Mouse (Mus musculus): Measurements from ENCODE around the gene Sez6. TPM values are rescaled to one million over a fixed set of nuclear protein-coding genes. Genes with fewer than 3 reads are reported as not detected.
A peak's percentile ranks its signal among the peaks of the same experiment; 100 is the strongest.

Gene Sez6
- total and polyA plus RNA-seq, 3 experiments = 1.5 to 4.4 (median 2.9) TPM

DNA sequence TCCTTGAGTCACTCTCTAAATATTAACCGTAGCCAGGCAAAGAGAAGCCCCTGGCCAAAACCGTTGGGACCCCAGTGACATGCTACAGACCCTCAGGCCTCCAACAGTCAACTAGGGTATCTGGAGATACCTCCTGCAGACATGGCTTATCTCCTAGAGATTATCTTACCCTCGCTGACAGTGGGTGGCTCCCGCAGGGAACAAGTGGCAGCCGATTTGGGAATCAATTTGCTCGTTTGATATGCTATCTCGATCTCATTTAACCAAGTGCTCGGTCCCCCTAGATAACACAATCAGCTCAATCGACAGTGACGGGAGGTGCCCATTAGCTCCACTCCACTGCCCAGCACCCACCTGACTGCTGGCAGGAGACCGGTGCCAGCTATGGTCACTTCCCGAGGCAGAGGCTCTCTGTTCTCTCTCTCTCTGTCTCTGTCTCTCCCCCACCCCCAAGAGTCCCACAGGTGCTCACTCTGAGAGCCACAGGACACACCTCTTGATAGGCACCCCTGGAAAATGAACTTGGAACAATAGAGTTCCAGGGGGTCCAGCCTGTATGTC lies 19.6 kb downstream of the Sez6 start:
- no peak for DNase-seq

DNA sequence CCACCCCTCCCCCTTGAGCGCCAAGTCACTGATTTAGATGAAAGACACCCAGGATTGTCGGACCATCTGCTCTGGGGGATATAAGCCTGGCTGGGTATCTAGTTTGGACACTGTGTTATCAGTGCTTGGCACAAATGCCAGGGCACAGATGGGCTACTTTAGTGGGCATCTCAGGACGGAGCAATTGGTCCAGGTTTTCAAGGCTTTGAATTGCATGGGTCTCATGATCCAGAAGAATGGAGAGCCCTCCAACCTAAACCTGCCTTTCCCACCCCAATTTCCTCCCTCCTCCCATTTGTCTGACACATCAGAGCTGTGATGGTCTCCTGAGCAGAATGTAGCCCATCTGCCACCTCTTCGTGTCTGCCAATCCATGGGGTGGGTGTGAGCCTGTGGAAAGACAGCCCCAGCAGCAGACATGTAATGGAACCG lies 20.2 kb downstream of the Sez6 start:
- DNase-seq = no peak

DNA sequence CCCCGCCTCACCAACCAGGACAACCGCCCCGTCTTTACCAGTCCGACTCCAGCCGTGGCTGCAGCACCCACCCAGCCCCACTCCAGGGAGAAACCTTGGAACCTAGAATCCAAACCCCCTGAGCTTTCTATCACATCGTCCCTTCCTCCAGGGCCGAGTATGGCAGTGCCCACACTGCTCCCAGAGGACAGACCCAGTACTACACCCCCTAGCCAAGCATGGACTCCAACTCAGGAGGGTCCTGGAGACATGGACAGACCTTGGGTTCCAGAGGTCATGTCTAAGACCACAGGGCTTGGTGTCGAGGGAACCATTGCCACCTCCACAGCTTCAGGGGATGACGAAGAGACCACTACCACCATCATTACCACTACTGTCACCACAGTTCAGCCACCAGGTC lies 23.1 kb downstream of the Sez6 start:
- DNase-seq = no peak

DNA sequence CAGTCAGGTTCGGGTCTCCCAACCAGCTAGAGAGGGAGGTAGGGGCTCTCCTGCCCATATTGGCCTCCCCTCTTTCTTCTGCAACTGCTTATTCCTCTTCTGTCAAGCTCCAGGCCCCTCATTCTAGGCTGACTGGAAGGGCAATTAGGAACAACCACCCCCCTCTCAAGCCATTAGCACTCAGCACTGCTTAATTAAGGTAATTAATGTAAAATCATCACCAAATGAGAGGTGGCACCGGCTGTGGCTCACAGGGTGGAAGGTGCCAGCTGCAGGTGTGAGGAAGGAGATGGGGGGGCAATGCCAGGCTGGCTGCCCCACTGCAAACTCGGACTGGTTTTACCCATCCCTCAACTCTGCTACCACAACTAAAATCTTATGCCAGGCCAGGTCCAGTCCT lies 25.8 kb downstream of the Sez6 start:
- DNase-seq = no peak

DNA sequence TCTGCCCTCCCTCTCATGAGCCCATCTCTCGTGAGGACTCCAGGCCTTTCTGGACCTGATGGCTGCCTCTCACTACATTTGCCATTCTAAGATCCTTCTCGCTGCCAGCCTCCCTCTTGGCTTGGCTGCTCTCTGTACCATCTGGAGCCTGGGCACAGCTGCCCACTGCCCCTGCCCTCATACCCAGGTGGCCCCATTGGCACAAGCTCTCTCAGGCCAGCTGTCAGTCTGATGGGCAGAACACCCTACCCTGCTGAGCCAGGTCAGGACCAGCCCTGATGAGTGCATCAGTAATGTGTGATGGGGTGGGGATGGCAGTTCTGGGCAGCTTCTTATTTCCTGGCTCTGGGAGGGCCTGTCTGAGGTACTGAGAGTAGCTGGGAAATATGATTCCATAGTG lies 27.7 kb downstream of the Sez6 start:
- DNase-seq = no peak

DNA sequence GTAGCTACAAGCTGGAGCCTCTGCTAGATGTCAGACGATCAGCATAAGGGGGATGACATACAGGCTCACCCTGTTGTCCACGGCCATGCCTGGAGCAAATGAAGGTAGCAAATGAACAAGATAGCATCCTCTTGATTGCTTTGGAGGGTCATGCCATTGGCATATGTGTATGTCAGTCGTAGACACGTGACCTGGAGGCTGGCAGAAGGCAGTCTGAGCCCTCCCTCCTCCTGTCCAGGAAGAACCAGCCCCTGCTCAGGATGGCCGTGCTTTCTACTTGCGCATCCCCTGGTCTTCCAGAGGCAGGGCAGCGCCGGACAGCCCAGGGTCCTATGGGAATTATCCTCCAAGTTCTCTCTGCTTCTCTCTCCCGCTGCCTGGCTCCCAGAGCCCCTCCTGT lies 28.3 kb downstream of the Sez6 start:
- DNase-seq = no peak

DNA sequence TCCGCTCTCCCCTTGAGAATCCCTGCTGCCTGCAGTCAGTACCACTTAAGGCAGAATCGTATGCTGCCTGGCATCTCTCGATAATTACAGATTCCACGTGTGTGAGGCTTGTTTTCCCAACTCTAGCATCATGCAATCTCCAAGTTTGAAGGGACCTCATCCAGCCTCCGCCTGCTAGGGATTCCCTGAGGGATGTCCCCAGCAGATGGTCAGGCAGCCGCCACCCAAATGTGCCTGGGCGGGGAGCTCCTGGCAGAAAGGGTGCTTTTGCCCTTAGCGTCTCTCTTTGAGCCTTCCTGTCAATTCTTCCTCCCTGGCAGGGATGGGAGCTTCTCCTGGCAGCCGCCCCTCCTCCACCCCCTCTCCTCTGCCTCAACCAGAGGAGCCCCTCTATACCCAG lies 29.6 kb downstream of the Sez6 start:
- DNase-seq = no peak

DNA sequence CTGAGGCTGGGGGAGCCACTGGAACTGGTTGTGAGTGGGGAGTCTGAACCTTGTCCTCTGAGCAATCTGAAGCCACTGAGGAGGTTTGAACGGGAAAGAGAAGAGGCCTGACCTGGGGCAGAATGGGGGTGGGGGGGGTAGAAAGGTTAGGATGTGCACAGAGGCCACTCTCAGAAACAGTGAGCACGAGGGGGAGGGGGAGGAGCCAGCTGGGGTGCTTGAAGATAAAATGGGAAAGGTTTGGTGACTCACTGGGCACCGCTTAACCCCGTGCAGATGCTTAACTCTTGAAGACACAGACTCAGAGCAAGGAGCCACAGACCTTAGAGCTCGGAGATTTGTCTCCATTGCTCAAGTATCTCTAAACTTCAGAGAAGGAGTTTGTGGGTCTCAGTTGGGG lies 30.3 kb downstream of the Sez6 start:
- peak; percentile 58 for DNase-seq

DNA sequence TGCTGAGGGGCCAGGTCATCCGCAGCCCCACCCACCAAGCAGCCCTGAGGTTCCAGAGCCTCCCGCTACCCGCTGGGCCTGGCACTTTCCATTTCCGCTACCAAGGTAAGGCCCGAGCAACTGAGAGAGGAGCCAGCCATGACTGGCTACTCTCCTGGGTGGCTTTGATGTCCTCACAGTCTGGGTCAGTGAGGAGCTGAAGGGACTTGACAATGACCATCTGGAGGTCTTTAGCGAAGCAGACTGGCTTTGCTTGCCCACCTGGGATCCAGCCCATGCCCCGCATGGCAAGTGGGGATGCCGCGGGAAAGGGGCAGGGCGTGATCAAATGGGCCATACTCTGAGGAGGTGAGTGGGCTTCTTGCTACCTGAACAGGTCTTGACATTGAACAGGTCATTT lies 32.3 kb downstream of the Sez6 start:
- DNase-seq = no peak

DNA sequence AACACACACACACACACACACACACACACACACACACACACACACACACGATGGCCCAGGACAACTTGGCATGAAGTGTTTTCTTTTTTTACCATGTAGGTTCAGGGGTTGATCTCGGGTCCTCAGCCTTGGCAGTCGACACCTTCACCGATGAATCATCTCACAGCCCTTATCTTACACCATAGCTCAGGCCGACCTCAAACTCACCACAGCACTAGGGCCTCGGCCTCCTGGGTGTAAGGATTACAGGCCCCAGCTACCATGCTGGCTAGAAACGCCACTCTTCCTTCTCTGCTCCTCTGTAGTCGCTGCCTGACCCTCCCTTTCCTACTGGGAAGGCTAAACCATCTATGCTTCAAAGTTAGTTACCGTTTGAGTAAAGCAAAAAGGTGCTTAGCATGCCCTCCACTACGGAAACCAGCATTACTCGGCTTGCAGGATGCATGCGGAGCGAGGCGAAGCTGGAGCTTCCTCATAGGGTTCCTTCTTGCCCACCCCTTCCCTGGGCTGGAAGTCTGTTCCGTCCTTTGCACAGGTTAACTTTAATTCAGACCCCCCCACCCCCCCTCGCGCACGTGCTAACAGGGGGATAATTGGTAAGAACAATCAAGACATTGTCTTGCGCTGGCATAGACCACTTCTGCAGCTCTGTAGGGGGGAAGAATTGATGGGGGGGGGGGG lies 34.0 kb downstream of the Sez6 start:
- DNase-seq = peak; percentile 47

DNA sequence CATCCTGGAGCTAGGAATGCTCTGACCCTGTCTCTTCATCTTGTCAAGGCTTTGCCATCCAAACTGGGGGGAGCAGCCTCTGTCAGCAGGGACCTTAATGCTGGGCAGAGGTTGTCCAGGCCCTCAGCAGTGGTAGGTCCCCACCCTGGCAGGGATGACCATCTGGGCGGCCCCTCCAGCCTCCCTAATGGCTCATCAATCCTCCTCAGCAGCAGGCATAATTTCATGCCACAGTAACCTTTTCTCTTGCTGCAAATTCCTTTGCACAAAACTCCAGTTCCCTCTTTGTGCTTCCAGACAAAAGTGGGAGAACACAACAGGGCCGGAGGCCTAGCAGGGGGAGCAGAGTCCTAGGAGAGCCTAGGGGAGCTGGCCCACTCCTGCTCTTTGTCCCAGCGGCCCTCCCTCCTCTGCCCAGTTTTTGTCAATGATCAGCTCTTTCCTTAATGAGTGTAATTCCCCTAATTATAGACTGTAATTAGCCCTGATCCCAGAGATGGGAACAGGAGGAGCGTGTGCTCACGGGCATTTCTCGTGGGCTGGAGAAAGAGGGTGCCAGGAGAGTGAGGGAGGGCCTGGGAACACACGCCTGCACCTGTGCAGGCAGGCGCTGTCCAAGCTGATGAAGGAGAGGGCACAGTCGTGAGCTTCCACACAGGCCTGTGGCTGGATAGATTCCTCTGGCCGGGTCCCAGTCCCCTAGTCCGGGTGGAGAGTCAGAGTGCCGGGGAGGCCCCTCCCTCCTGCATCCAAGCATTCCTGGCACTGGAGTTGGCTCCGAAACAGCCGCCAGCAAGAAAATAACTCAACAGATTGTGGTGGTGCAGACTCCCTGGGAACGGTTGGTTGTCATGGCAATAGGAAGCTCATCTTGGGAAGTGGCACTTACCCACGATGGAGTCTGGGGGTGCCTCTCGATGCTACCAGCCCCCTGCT lies 34.8 kb downstream of the Sez6 start:
- no peak for DNase-seq

DNA sequence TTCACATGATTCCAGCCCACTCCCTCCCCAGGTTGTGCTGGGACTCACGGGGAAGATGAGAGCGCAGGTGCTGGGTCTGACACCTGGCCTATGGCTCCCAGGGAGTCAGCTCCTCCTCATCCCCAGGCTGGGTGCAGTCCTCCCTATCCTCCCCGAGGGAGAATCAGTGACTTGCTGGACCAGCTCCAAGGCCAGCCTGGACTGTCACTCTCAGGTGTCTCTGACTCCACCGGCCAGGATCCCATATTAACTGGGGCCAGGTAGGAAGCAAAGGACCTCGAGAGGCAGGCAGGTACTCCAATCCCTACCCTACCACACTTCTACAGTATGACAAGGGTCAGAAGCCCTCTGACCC lies 35.4 kb downstream of the Sez6 start:
- no peak for DNase-seq

DNA sequence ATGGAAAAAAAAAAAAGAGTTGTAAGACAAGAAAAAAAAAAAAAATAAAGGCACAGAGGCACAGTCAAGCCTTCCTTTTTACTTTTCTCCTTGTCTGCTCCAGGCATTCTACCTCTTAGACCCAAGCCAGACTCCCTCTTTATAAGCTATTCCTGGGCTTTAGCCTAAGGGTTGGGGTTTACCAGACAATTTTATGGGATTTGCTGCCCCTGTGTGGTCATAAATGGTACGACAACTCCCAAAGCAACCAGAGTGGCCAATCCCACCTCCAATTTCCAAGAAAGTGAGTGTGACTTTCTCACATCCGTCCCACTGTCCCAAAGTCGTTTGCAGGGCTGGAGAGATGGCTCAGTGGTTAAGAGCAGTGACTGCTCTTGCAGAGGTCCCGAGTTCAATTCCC lies 36.5 kb downstream of the Sez6 start:
- DNase-seq = peak; percentile 75

DNA sequence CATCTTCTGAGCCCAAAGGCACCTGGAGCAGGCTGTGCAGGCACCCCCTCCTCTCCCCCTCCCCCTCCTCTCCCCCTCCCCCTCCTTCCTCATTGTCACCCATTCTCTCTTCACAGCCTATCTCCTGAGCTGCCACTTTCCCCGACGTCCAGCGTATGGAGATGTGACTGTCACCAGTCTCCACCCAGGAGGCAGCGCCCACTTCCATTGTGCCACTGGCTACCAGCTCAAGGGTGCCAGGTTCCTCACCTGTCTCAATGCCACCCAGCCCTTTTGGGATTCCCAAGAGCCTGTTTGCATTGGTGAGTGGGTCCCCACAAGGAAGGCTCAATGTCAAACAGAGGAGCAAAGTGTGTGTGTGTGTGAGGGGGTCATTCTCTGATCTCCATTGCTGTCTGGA lies 38.2 kb downstream of the Sez6 start:
- no peak for DNase-seq

DNA sequence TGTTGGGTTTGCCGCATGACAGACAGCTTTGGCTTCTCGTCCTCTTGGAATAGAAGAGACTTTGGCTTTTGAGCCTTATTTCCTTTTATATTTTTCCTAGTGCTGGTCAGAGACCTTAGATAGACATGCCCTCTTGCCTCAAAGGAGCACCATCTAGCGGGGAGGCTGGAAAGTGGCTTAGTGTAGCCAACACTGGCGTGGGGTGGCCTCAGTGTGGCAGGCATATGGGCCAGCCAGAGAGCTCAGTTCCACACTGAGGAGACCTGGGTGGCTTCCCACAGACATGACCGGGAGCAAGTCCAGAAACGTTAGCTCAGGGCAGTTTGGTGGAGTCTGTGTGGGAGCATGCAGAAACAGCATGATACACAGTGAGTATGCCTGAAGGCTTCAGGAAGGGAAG lies 40.1 kb downstream of the Sez6 start:
- DNase-seq = no peak

DNA sequence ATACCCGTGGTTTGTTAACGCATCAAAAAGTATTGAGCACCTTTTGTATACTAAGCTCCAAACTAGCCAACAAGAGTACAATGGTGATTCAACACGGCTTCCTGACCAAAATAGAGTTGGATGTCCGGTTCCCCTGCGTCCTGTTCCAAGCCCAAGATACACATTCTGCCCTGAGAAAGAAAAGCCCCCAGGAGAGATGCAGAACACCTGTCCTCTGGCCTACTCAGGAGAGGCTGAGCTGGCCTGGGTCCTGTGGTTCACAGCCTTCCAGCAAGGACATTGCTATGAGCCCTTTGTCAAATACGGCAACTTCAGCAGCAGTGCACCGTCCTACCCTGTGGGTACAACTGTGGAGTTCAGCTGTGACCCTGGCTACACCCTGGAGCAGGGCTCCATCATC lies 42.9 kb downstream of the Sez6 start:
- DNase-seq = no peak

DNA sequence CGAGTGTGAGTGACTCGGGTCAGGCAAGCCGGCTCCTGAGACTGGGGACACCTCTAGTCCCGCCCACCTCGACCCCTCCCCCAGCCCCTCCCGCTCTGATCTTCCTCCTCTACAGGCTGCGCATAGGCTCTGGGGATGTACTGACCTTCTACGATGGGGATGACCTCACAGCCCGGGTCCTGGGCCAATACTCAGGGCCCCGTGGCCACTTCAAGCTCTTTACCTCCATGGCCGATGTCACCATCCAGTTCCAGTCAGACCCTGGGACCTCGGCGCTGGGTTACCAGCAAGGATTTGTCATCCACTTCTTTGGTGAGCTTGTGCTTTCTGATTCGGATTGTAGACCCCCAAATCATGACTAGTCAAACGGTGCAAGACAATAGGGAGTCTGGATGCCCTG lies 43.7 kb downstream of the Sez6 start:
- no peak for DNase-seq

DNA sequence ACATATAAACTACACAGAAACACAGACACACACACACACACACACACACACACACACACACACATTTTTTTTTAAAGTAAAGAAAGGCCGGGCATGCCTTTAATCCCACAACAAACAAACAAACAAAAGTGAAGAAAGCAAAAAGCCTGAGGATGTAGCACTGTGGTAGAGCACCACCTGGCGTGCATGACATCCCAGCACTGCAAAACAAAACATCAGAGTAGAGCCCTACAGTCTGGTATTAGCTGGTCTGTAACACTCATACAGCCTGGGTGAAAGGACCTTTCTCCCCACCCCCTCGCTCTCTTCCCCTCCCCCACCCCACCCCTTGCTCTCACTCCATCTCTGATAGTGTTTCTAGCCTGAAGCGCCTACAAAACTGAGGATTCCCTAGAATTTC lies 45.3 kb downstream of the Sez6 start:
- DNase-seq = no peak

DNA sequence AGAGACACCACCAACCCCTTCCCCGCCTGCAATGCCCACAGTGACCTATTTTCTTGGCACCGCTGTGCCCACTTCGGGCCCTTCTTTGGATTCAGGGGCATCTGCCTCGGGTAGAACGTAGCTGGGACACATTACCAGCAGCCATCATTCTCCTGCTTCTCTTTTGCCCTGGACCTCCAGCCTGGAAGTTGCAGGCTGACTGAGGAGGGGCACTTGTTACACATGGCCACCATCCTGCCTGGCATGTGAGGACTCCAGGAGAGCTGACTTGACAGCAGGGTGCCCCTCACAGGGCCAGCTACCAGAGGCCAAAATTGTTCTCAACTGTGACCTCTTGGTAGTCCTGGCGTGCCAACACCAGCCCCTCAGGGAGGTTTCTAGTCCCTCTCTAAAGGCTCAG lies 47.6 kb downstream of the Sez6 start:
- DNase-seq = no peak

DNA sequence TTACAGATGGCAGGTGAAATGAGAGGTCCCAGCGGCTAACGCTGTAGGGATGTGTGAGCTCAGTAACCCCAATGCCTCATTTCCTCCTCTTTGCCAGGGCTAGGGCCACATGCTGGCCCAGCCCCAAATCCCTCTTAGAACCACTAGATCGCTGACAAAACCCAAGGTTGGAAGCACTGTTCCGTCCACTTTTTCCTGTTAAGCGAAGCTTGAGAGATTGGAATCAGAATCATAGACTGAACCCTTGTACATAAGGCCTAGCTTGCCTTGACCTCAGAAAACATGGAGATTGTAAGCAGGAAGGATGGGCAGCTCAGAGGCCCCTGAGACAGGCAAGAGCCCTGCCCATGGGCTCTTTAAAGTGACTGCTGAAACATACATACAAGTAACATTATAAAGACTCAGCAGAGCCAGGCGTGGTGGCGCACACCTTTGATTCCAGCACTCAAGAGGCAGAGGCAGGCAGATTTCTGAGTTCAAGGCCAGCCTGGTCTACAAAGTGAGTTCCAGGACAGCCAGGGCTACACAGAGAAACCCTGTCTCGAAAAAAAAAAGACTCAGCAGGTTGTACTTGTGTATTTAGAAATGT lies 48.7 kb downstream of the Sez6 start:
- DNase-seq = no peak

DNA sequence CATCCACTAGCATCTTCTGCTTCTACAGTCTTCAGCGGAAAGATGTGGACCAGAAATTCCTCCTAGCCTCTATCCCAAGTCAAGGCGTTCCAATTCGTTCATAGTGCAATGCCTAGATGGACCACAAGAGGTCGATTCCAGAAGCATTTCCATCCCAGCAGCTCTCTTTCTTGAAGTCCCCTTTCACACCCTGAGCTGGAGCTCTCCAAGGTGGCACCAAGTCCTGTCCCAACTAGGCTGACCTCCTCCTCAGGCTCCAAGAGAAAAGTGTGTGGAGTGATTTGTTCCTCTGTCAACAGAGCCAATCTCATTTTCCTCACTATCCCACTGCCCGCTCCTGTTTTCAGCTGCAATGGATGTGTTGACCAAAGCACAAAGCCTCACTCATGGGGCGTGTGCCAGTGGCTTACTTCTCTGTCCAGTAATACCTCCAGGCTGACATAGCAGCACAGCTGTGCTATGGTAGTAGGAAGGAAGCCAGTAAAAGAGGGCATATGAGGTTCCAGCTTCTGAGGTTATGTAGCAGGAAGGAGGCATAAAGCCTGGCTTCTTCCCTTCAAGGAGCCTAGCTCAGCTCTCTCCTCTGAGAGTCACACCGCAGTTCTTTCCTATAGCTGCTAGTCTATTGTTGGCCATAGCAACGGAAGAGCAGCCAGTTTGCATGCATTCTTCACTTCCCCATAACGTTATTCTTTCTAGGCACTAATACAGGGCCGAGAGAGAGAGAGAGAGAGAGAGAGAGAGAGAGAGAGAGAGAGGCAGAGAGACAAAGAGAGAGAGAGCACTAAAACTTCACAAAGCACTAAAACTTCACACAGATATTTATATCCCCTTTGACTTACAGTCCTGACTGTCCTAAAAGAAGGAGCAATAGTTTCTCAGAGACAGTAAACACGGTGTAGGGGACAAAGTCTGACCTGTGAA lies 49.9 kb downstream of the Sez6 start:
- DNase-seq = peak; percentile 56

Data from adrenal gland, adult 2 months (tissue).